Mouse (Mus musculus) left cerebral cortex, adult 18-20 months (tissue): Measurements from ENCODE around the gene Tmem175. TPM values are rescaled to one million over a fixed set of nuclear protein-coding genes. Genes with fewer than 3 reads are reported as not detected.

Experiments used
- DNase-seq, 2 experiments: peaks; one replicate each; pipeline ENCODE4 v3.0.0; 2021 to 2022; ENCODE audit warnings: low spot score in 2 of 2, mixed read lengths in 1 of 2
- total RNA-seq, 2 experiments: library from RNA; stranded (reverse); gene quantifications; 2 replicates each; pipeline ENCODE4 v1.2.3; 2021

Tmem175 gene
- total RNA-seq, 2 experiments from 2014 or later: 33.7 to 43.5 TPM

- DNase-seq: no peak
These were observed 47.4 kb downstream of the Tmem175 start for GRCm38 (mm10) chr5:108676772-108677498.

- DNase-seq: peak; percentile 72 to 83
These were observed 48.2 kb downstream of the Tmem175 start for GRCm38 (mm10) chr5:108677605-108678295.

DNA sequence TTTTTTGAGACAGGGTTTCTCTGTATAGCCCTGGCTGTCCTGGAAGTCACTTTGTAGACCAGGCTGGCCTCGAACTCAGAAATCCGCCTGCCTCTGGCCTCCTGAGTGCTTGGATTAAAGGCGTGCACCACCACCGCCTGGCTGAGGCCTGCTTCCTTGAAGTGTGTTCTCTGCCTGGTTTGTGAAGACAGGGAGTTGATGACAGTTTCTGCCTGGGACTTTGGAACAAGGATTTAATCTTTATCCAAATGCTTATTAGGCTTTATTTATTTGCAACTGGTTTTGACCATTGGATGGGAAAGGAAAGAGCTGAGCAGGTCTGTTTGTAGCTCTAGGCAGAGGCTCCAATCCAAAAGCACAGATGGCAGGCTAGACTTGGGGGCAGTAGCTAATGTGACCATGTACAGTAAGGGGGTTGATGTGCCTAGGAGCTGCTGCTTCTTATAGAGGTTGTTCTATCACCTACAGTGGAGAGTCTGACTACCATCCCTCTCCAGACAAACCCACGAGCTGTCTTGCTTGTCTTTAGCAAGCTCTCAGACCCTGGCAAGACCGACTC is 48.8 kb downstream of the Tmem175 start:
- no peak for DNase-seq

DNA sequence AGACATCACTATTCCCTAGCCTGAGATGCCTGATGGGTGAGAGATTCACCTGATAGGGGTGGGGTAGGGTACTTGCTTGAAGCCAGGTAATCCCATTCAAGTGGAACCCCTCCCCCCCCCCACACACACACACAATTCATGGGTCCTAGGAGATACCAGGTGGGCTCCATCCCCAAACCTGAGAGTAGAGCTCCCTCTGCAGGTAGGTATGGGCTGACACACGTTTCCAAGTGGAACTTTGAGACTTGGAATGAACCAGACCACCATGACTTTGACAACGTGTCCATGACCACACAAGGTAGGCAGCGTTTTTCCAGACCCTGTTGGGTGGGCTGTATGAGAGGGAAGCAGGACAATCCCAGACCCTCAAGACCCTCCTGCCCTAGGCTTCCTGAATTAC is 50.3 kb downstream of the Tmem175 start:
- DNase-seq: no peak

GRCm38 (mm10) chr5:108680871-108681270 is 51.3 kb downstream of the Tmem175 start:
- no peak for DNase-seq

DNA sequence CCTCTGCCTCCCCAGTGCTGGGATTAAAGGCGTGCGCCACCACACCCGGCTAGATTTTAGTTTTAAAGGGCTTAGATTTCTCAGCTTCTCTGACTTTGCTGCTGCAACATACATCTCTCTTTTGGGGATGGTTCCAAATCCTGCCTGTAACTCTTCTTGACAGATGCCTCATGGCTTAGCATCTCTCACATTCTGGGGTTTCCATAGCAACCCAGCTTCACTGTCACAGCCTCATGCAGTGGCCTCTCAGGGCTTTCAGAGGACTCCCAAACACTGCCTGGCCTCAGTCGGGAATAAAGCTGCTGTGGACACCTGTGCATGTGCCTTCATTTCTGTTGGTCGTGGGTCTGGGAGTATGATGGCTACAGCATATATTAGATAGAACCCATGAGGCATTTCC is 59.5 kb downstream of the Tmem175 start:
- no peak for DNase-seq

DNA sequence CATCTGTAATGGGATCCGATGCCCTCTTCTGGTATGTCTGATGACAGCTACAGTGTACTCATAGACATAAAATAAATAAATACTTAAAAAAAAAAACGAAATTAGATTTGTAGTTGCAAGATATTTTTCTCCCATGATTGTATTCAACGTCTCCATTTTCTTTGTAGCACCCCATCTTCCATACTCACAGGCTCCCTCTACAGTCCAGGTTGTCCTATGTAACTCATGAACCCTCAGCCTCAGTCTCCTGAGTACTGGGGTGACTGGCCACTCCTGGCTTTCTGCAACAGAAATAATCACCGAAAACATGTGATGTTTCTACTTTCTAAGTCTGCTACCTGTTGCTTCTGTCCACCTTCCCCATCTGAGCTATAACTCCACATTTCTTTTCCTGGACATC is 61.6 kb downstream of the Tmem175 start:
- DNase-seq: no peak

DNA sequence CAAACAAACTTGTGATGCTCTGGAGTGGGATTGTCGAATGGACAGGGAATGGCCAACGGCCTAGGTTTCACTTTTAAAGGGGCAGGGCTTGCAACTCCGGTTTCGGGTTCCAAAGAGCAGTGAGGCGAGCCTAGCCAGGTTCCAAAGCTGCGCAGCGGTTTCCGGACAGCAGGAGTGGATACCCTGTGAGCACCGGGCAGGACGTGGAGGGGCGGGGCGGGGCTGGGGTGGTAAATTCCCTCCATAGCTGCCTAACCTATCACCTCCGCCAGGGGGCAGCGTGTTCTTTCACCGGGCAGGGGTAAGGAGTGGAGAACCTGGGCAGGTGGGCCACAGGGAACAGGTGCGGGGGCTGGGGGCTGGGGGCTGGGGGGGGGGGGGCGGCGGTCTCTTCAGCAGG is 62.7 kb downstream of the Tmem175 start, which contains the start of gene Fgfrl1:
TSS of gene Fgfrl1 (plus strand) at position 112 of the 400 bp plus-strand sequence.
- DNase-seq: no peak

- DNase-seq: peak; percentile 64 to 71
These were observed 64.3 kb downstream of the Tmem175 start for GRCm38 (mm10) chr5:108693872-108694288.

DNA sequence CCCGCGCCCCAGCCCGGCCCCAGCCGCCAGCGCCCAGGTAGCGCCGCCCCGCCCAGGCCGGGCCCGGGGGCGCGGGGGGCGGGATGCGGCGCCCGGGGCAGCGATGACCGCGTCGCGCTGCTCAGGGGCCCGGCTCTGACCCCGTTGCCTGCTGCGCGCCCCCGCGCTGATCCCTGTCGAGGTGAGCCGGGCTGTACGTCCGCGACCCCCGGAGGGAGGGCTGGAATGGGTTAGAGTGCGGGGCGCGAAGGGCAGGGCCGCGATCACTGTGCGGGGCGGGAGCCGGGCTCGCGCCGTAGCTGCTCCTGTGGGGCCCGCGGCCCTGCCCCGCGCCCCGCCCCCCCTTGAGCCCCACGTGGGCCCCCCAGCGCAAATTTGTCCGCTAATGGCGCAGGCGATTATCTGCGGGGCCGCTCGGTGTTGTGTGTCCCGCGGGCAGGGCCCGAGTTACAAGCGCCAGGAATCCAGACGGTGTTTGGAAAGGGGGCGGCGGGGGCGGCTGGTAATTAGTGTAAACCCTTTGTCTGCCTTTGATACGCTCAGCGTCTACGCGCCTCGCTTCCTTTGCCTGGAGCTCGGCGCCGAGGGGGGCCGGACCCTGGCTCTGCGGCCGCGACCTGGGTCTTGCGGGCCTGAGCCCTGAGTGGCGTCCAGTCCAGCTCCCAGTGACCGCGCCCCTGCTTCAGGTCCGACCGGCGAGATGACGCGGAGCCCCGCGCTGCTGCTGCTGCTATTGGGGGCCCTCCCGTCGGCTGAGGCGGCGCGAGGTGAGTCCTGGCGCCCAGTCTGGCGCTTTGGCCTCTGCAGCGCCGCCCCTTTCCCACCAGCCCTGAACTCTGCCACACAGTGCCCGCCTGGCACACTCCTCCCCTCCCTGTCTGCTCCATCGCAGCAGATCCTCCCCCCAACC is 65.0 kb downstream of the Tmem175 start:
- no peak for DNase-seq

DNA sequence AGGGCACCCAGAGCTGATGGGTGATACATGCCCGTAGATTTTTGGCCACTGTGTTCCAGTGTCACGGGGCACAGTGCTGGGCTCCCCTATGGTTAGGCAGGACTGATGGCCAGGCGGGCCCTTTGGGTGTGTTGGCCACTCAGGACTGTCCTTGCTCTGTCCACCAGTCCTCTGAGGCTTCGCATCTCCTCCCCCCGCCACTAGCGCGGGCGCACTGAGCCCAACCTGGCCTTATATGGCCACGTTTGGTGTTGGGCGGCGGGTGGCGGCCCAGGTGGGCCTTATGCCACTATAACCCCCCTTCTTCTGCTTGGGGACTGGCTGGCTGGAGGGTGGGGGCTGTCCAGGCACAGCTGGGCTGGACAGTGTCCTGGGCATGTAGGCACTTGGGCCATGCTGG is 66.3 kb downstream of the Tmem175 start:
- no peak for DNase-seq

DNA sequence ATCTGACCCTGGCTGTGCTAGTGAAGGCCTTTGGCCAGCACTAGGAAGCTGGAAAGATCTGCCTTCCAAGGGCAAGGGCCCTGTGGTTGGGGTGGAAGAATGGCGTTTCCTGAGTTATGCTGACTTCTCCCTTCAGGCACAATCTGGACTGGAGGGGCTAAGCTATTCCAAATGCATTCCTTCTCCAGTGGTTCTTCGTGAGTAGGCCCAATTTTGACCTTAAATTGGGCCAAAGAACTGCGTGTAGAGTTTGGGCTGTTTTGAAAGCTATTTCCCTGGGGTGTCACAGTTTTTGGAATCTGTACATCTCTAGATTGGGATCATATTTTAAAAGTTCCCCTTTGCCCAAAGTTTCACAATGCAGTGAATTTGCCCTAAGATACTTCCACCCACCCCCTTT is 67.0 kb downstream of the Tmem175 start:
- no peak for DNase-seq

DNA sequence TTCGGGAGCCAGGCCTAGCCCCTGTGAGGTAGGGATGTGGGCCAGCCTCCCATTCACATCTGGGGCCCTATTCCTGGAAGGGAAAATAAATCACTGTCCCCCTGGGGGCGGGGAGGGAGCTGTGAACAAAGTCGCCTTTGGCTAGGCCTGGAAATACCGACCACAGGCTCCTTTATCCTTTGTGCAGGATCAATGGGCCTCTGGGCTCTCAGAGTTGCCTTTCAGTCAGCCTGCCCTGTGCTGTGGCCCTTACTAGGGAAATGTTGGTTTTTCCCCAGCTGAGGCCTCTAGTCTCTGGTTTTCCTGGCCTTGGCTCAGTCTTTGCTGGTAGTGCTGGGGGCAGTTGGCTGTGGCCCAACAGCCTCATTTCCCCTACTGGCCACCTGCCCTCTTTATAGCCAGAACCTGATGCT is 67.8 kb downstream of the Tmem175 start:
- DNase-seq: peak; percentile 31 to 39

Other genes starting within 250 kb of the Tmem175 start
- gene Pde6b, start 241.4 kb upstream of the Tmem175 start, total RNA-seq: under 1 TPM; 0.42 to 0.66 TPM
- gene Atp5k, start 195.3 kb upstream of the Tmem175 start, total RNA-seq: 100 to 1,000 TPM; 232 to 256 TPM
- gene Mfsd7a, start 180.9 kb upstream of the Tmem175 start, total RNA-seq: under 1 TPM; 0.74 to 0.87 TPM
- 10 to 100 TPM; 37.5 to 41.8 TPM for gene Pcgf3, start 168.5 kb upstream of the Tmem175 start, total RNA-seq
- 100 to 1,000 TPM; 674 to 788 TPM for gene Cplx1, start 79.7 kb upstream of the Tmem175 start, total RNA-seq
- 10 to 100 TPM; 95.7 to 98.5 TPM for gene Gak, start within 50 bp of the Tmem175 start, total RNA-seq
- gene Idua, start 30.6 kb downstream of the Tmem175 start, total RNA-seq: 10 to 100 TPM; 17.5 to 18.1 TPM
- gene Dgkq, start 39.9 kb downstream of the Tmem175 start, total RNA-seq: 10 to 100 TPM; 45.7 to 60.3 TPM
- under 1 TPM; 0.68 to 1.00 TPM for gene Slc26a1, start 45.8 kb downstream of the Tmem175 start, total RNA-seq
- 10 to 100 TPM; 16.9 to 28.0 TPM for gene Fgfrl1, start 62.6 kb downstream of the Tmem175 start, total RNA-seq
- not detected for gene Rnf212, start 145.2 kb downstream of the Tmem175 start, total RNA-seq
- not detected for gene Tmed11, start 165.6 kb downstream of the Tmem175 start, total RNA-seq
- not detected for gene Vmn2r8, start 179.1 kb downstream of the Tmem175 start, total RNA-seq
- not detected for gene Vmn2r9, start 222.8 kb downstream of the Tmem175 start, total RNA-seq